Mouse (Mus musculus) kidney, embryonic 15.5 days (tissue): ENCODE results near the gene Tbc1d14. TPM values are rescaled to one million over a fixed set of nuclear protein-coding genes. Genes with fewer than 3 reads are reported as not detected.

Source experiments
- ATAC-seq: fragments of 200-750 bp; cut with Nextera tagmentation; replicated peaks from 2 replicates; pipeline ENCODE4 v1.8.0; 2017; ENCODE audit warnings: moderate TSS enrichment; ENCODE audit not compliant: low FRiP score
- H3K27ac ChIP-seq: fragments of 300-500 bp; sonication (generic); 2 replicates; pipeline ENCODE4 v1.5.1; 2015; ENCODE audit warnings: mild to moderate bottlenecking, inconsistent platforms
- H3K27me3 ChIP-seq: fragments of 300-500 bp; sonication (generic); 2 replicates; pipeline ENCODE4 v1.6.1; 2015; ENCODE audit warnings: inconsistent platforms
- H3K36me3 ChIP-seq: fragments of 300-500 bp; sonication (generic); 2 replicates; pipeline ENCODE4 v1.6.1; 2015; ENCODE audit warnings: inconsistent platforms
- H3K4me1 ChIP-seq: fragments of 300-500 bp; sonication (generic); 2 replicates; pipeline ENCODE4 v1.6.1; 2015; ENCODE audit warnings: inconsistent platforms
- H3K4me2 ChIP-seq: fragments of 300-500 bp; sonication (generic); 2 replicates; pipeline ENCODE4 v1.6.1; 2015; ENCODE audit warnings: moderate library complexity, mild to moderate bottlenecking, inconsistent platforms
- H3K4me3 ChIP-seq: fragments of 300-500 bp; sonication (generic); replicated peaks from 2 replicates; pipeline ENCODE4 v1.5.1; 2015; ENCODE audit warnings: mild to moderate bottlenecking, inconsistent platforms
- H3K9ac ChIP-seq: fragments of 300-500 bp; sonication (generic); 2 replicates; pipeline ENCODE4 v1.6.1; 2015; ENCODE audit warnings: mild to moderate bottlenecking, inconsistent platforms
- H3K9me3 ChIP-seq: fragments of 300-500 bp; sonication (generic); replicated peaks from 2 replicates; pipeline ENCODE4 v1.6.1; 2016; ENCODE audit warnings: inconsistent platforms
- WGBS: fragments of 180-500 bp; shearing (Covaris S2); methylation state at CpG from one replicate; pipeline ENCODE4 v1.1.7; 2015; ENCODE audit warnings: mixed read lengths; 5-methylcytosine and 5-hydroxymethylcytosine counted together
- polyA plus RNA-seq: library from polyadenylated mRNA; unstranded; fragments of >200 nt; fragmentation: Nextera tagmentation; extraction: Ambion mirVana; gene quantifications from 2 replicates; pipeline ENCODE4 v1.2.1, GENCODE M21; 2015

The Tbc1d14 gene
- polyA plus RNA-seq, 1 experiment from 2014 or later, result 46.2 TPM

DNA sequence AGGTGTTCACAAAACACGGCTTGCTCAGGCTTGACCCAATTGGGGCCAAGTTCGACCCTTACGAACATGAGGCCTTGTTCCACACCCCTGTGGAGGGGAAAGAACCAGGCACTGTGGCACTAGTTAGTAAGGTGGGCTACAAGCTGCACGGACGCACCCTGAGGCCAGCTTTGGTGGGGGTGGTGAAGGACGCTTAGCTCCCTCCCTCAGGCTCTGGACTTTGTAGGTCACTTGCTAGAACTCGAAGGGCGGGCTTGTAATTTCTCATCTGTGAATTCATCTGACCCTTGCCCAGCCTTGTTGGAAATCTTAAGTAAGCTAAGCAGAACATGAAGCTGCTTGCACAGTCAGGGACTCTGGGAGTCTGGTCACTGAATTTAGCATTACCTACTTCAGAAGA, 121.9 kb downstream of the Tbc1d14 start:
- Histone ChIP-seq H3K27ac (no peak overlapping the region), H3K9ac (no peak overlapping the region), H3K27me3 (no peaks in the 10 kb centered on the region), H3K36me3 (peaks cover 80% of the 10 kb centered on the region), H3K9me3 (no peaks in the 10 kb centered on the region), H3K4me2 (no peak overlapping the region), H3K4me1 (peaks cover 8% of the 10 kb centered on the region), H3K4me3 (no peak overlapping the region)
- WGBS, result 92% methylated on average over 8 of the region's 8 CpGs
- ATAC-seq, result no peak

- peak overlapping the region; percentile 97 for H3K4me2 ChIP-seq
- 24% methylated on average over 8 of the region's 8 CpGs for WGBS
- peak overlapping the region; percentile 85 for H3K9ac ChIP-seq
- H3K4me1 ChIP-seq, result peaks cover 35% of the 10 kb centered on the region
- no peak for ATAC-seq
- no peaks in the 10 kb centered on the region for H3K27me3 ChIP-seq
- H3K4me3 ChIP-seq, result peak overlapping the region; percentile 99
- H3K9me3 ChIP-seq, result no peaks in the 10 kb centered on the region
- 0 out of 2 replicates have a peak overlapping the region, but pooled peaks have one; percentile 86 for H3K27ac ChIP-seq
- peaks cover 35% of the 10 kb centered on the region for H3K36me3 ChIP-seq
Observed at GRCm38 (mm10) chr5:36465889-36466288, 127.2 kb downstream of the Tbc1d14 start.

GRCm38 (mm10) chr5:36464709-36465661, 128.1 kb downstream of the Tbc1d14 start, which contains the start of gene Grpel1:
Grpel1 (plus strand) TSS chr5:36464998.
- WGBS, result under 1% methylated on average over 68 of the region's 68 CpGs

GRCm38 (mm10) chr5:36463391-36463790, 129.7 kb downstream of the Tbc1d14 start:
- Histone ChIP-seq H3K27ac (0 out of 2 replicates have a peak overlapping the region, but pooled peaks have one; percentile 7), H3K4me3 (peak overlapping the region; percentile 99; the same call in 1 of the 2 replicates), H3K9ac (no peak overlapping the region), H3K9me3 (no peaks in the 10 kb centered on the region), H3K4me1 (peaks cover 39% of the 10 kb centered on the region), H3K4me2 (0 out of 2 replicates have a peak overlapping the region, but pooled peaks have one; percentile 83), H3K27me3 (no peaks in the 10 kb centered on the region), H3K36me3 (peaks cover 10% of the 10 kb centered on the region)
- no peak for ATAC-seq
- 34% methylated on average over 5 of the region's 5 CpGs for WGBS

More at GRCm38 (mm10) chr5:36464709-36465661, 128.1 kb downstream of the Tbc1d14 start, which contains the start of gene Grpel1:
- peak; percentile 95 for ATAC-seq
- H3K27ac ChIP-seq, result peak within 1 kb of the TSS; percentile 86
- peak within 1 kb of the TSS; percentile 85 for H3K9ac ChIP-seq
- peak within 1 kb of the TSS; percentile 99 for H3K4me3 ChIP-seq
- H3K9me3 ChIP-seq, result no peaks in the 10 kb centered on the region
- H3K4me1 ChIP-seq, result peaks cover 39% of the 10 kb centered on the region
- no peaks in the 10 kb centered on the region for H3K27me3 ChIP-seq
- peaks cover 26% of the 10 kb centered on the region for H3K36me3 ChIP-seq
- peak within 1 kb of the TSS; percentile 97 for H3K4me2 ChIP-seq

DNA sequence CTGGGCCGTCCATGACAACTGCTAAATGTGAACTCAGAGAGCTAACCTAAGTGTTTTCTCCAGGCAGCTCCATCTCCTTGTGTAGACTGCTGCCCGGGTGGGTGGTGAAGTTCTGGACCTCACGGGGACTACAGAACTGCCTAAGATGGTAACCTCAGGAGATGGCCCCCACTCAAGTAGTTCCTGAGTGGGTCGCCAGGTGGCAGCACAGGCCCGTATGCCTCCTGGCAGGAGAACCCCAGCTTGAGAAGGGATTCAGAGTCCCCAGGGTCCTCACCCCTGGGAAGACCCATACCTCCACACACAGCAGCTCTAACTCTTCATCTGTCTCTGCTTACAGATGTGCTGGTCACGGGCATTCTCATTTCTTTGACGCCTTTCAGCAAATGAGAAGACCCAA, 130.3 kb downstream of the Tbc1d14 start:
- ATAC-seq, result no peak
- Histone ChIP-seq H3K4me1 (peaks cover 39% of the 10 kb centered on the region), H3K4me2 (no peak overlapping the region), H3K9ac (no peak overlapping the region), H3K27me3 (no peaks in the 10 kb centered on the region), H3K4me3 (no peak overlapping the region), H3K27ac (0 out of 2 replicates have a peak overlapping the region, but pooled peaks have one; percentile 7), H3K36me3 (0 out of 2 replicates have a peak, but pooled peaks cover 4% of the 10 kb centered on the region), H3K9me3 (no peaks in the 10 kb centered on the region)
- WGBS, result 17% methylated on average over 7 of the region's 7 CpGs

DNA sequence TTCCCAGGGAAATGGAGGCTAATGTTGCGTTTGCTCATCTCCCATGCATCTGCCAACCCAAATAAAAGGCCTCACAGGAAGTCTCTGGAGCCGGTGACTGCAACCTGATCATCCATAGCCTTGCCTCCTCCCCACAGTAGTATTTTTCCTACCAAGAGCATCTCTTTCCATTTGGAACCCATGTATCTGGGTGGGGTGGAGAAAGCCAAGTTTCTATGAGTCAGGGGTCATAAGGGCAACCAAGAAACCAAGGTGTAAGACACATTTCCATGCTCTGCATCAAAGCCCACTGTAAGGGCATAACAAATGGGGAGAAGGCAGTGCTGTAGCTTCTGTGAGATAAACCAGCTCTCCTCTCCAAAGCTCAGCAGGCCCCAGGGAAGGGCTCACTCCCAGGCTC, 131.8 kb downstream of the Tbc1d14 start:
- ATAC-seq, result no peak
- H3K27ac ChIP-seq, result peak overlapping the region; percentile 28
- H3K9me3 ChIP-seq, result no peaks in the 10 kb centered on the region
- WGBS, result 33% methylated on average over 2 of the region's 2 CpGs
- H3K9ac ChIP-seq, result no peak overlapping the region
- peaks cover 31% of the 10 kb centered on the region for H3K4me1 ChIP-seq
- H3K27me3 ChIP-seq, result no peaks in the 10 kb centered on the region
- no peak overlapping the region for H3K4me2 ChIP-seq
- no peak overlapping the region for H3K4me3 ChIP-seq
- no peaks in the 10 kb centered on the region for H3K36me3 ChIP-seq

- WGBS, result 60% methylated on average over 2 of the region's 2 CpGs
- no peak overlapping the region for H3K4me3 ChIP-seq
- ATAC-seq, result no peak
- H3K4me1 ChIP-seq, result peaks cover 26% of the 10 kb centered on the region
- H3K9me3 ChIP-seq, result no peaks in the 10 kb centered on the region
- H3K36me3 ChIP-seq, result no peaks in the 10 kb centered on the region
- H3K4me2 ChIP-seq, result no peak overlapping the region
- H3K9ac ChIP-seq, result no peak overlapping the region
- no peaks in the 10 kb centered on the region for H3K27me3 ChIP-seq
- H3K27ac ChIP-seq, result no peak overlapping the region
Observed at GRCm38 (mm10) chr5:36460712-36461111, 132.4 kb downstream of the Tbc1d14 start.

DNA sequence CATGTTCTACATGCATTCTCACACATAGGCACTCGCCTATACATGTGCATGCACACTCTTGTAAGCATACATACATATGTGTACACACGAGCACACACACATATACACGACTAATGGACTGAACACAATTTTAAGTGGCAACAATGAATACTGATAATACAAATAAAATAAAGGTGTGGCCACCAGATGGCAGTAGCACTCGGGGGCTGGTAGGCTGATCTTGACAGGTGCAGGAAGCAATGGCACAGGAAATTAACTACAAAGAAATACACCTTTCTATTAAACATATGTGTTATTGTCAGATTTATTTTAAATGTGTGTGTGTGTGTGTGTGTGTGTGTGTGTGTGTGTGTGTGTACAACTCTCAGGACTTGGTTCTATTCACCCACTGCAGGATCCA, 134.2 kb downstream of the Tbc1d14 start:
- 14% methylated on average over 4 of the region's 4 CpGs for WGBS
- H3K9ac ChIP-seq, result no peak overlapping the region
- ATAC-seq, result no peak

DNA sequence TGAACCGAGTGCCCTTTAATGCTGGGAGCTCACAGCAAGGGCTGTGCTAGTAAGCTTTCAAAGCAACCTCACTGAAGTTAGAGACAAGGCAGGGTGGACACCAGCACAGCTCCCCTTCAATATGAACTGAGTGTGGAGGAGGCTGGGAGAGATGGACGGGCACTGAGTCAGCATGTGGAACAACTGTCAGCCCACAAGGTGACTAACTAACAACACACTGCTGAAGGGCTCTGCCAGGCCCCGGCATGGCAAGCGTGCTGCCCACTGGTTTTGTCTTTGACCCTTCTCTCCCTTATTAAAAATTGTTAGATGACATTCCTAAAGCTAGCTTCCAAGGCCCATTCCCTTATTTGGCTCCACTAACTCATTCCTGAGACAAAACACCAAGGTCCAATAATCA, 135.4 kb downstream of the Tbc1d14 start:
- no peak for ATAC-seq
- no peaks in the 10 kb centered on the region for H3K27me3 ChIP-seq
- 78% methylated on average over 4 of the region's 4 CpGs for WGBS

More for the DNA sequence above, 134.2 kb downstream of the Tbc1d14 start:
- Histone ChIP-seq H3K36me3 (no peaks in the 10 kb centered on the region), H3K4me1 (peaks cover 18% of the 10 kb centered on the region), H3K9me3 (no peaks in the 10 kb centered on the region), H3K27me3 (no peaks in the 10 kb centered on the region), H3K27ac (no peak overlapping the region), H3K4me2 (no peak overlapping the region), H3K4me3 (no peak overlapping the region)

DNA sequence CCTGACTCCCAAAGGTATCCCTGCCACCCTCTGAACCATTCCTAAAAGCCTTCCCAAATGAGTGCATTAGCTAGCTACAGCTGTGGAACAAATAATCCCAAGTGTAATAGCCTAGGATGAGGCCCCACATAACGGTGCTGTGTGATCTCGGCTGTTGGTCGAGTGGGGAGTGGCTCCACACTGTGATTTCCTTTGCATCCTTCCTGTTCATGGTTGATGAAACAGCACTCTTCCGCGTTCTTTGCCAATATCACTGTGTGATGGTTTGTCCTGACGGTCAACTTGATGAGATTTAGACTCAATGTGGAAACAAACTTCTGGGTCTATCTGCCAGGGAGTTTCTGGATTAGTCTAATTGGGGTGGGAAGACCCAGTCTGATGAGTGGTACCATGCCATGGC, 140.3 kb downstream of the Tbc1d14 start:
- no peak overlapping the region for H3K4me2 ChIP-seq
- H3K4me1 ChIP-seq, result peaks cover 3% of the 10 kb centered on the region; the same call in 1 of the 2 replicates
- no peaks in the 10 kb centered on the region for H3K27me3 ChIP-seq
- no peaks in the 10 kb centered on the region for H3K36me3 ChIP-seq
- ATAC-seq, result no peak
- no peak overlapping the region for H3K4me3 ChIP-seq
- H3K9ac ChIP-seq, result no peak overlapping the region
- WGBS, result 78% methylated on average over 6 of the region's 6 CpGs
- H3K27ac ChIP-seq, result no peak overlapping the region
- no peaks in the 10 kb centered on the region for H3K9me3 ChIP-seq

More for the DNA sequence above, 135.4 kb downstream of the Tbc1d14 start:
- Histone ChIP-seq H3K27ac (no peak overlapping the region), H3K4me1 (peaks cover 6% of the 10 kb centered on the region; the same call in 1 of the 2 replicates), H3K4me3 (no peak overlapping the region), H3K9ac (no peak overlapping the region), H3K36me3 (no peaks in the 10 kb centered on the region), H3K4me2 (no peak overlapping the region), H3K9me3 (no peaks in the 10 kb centered on the region)

- Histone ChIP-seq H3K9ac (no peak overlapping the region), H3K27me3 (no peaks in the 10 kb centered on the region), H3K27ac (no peak overlapping the region), H3K4me3 (no peak overlapping the region), H3K4me2 (no peak overlapping the region), H3K4me1 (peaks cover 3% of the 10 kb centered on the region; the same call in 1 of the 2 replicates), H3K9me3 (no peaks in the 10 kb centered on the region), H3K36me3 (no peaks in the 10 kb centered on the region)
- no peak for ATAC-seq
- 61% methylated on average over 10 of the region's 10 CpGs for WGBS
Observed at GRCm38 (mm10) chr5:36451872-36452389, 141.1 kb downstream of the Tbc1d14 start.

- H3K9me3 ChIP-seq, result no peaks in the 10 kb centered on the region
- no peak overlapping the region for H3K9ac ChIP-seq
- no peak overlapping the region for H3K27ac ChIP-seq
- no peaks in the 10 kb centered on the region for H3K36me3 ChIP-seq
- 19% methylated on average over 7 of the region's 10 CpGs for WGBS
- H3K27me3 ChIP-seq, result no peaks in the 10 kb centered on the region
- 0 out of 2 replicates have a peak overlapping the region, but pooled peaks have one; percentile 2 for H3K4me2 ChIP-seq
- H3K4me3 ChIP-seq, result no peak overlapping the region
- no peak for ATAC-seq
- peaks cover 3% of the 10 kb centered on the region; the same call in 1 of the 2 replicates for H3K4me1 ChIP-seq
Observed at GRCm38 (mm10) chr5:36451119-36451518, 142.0 kb downstream of the Tbc1d14 start.
